Mouse (Mus musculus) midbrain, embryonic 11.5 days (tissue): ENCODE results near the gene Jmjd8. TPM values are rescaled to one million over a fixed set of nuclear protein-coding genes. Genes with fewer than 3 reads are reported as not detected.

Experiments
- ATAC-seq: fragments of 200-750 bp; cut with Nextera tagmentation; 2 replicates; pipeline ENCODE4 v1.8.0; 2017; ENCODE audit warnings: moderate TSS enrichment, moderate library complexity; ENCODE audit not compliant: low FRiP score
- DNase-seq: peaks from one replicate; pipeline ENCODE4 v3.0.0; 2015; ENCODE audit warnings: low spot score; ENCODE audit errors: missing footprints
- H3K27ac ChIP-seq: fragments of 300-500 bp; sonication (generic); 2 replicates; pipeline ENCODE4 v1.5.1; 2014; ENCODE audit warnings: low read depth, low read length
- H3K27me3 ChIP-seq: fragments of 300-500 bp; sonication (generic); 2 replicates; pipeline ENCODE4 v1.6.1; 2014; ENCODE audit warnings: mild to moderate bottlenecking, low read length, moderate library complexity, mixed read lengths; ENCODE audit not compliant: control insufficient read depth, insufficient read depth
- H3K36me3 ChIP-seq: fragments of 300-500 bp; sonication (generic); 2 replicates; pipeline ENCODE4 v1.6.1; 2014; ENCODE audit warnings: mild to moderate bottlenecking, low read length, moderate library complexity, mixed read lengths; ENCODE audit not compliant: control insufficient read depth, insufficient read depth
- H3K4me1 ChIP-seq: fragments of 300-500 bp; sonication (generic); 2 replicates; pipeline ENCODE4 v1.6.1; 2014; ENCODE audit warnings: low read length; ENCODE audit not compliant: control insufficient read depth, insufficient read depth
- H3K4me2 ChIP-seq: fragments of 300-500 bp; sonication (generic); 2 replicates; pipeline ENCODE4 v1.6.1; 2014; ENCODE audit warnings: mild to moderate bottlenecking, moderate library complexity
- H3K4me3 ChIP-seq: fragments of 300-500 bp; sonication (generic); 2 replicates; pipeline ENCODE4 v1.5.1; 2014; ENCODE audit warnings: low read depth, low read length
- H3K9ac ChIP-seq: fragments of 300-500 bp; sonication (generic); 2 replicates; pipeline ENCODE4 v1.6.1; 2014; ENCODE audit warnings: low read length
- H3K9me3 ChIP-seq: fragments of 300-500 bp; sonication (generic); 2 replicates; pipeline ENCODE4 v1.6.1; 2016; ENCODE audit warnings: low read length; ENCODE audit not compliant: control insufficient read depth
- WGBS: fragments of 180-500 bp; shearing (Covaris S2); extraction: QIAGEN DNeasy Blood & Tissue Kit; methylation state at CpG from one replicate; pipeline ENCODE4 v1.1.7; 2014; 5-methylcytosine and 5-hydroxymethylcytosine counted together
- polyA plus RNA-seq: library from polyadenylated mRNA; unstranded; fragments of >200 nt; fragmentation: Nextera tagmentation; extraction: Ambion mirVana; gene quantifications from 2 replicates; pipeline ENCODE4 v1.2.1, GENCODE M21; 2014

The Jmjd8 gene
- polyA plus RNA-seq, 1 experiment from 2014 or later: 54.1 TPM

GRCm38 (mm10) chr17:25840519-25840918 is 11.9 kb downstream of the Jmjd8 start:
- 92% methylated on average over 6 of the region's 6 CpGs for WGBS
- no peak overlapping the region for H3K9ac ChIP-seq
- H3K4me3 ChIP-seq: no peak overlapping the region
- ATAC-seq (no peak), DNase-seq (no peak)
- H3K27me3 ChIP-seq: no peaks in the 10 kb centered on the region
- peaks cover 27% of the 10 kb centered on the region for H3K36me3 ChIP-seq
- no peak overlapping the region for H3K4me2 ChIP-seq
- H3K4me1 ChIP-seq: peaks cover 30% of the 10 kb centered on the region
- H3K27ac ChIP-seq: no peak overlapping the region
- H3K9me3 ChIP-seq: no peaks in the 10 kb centered on the region

DNA sequence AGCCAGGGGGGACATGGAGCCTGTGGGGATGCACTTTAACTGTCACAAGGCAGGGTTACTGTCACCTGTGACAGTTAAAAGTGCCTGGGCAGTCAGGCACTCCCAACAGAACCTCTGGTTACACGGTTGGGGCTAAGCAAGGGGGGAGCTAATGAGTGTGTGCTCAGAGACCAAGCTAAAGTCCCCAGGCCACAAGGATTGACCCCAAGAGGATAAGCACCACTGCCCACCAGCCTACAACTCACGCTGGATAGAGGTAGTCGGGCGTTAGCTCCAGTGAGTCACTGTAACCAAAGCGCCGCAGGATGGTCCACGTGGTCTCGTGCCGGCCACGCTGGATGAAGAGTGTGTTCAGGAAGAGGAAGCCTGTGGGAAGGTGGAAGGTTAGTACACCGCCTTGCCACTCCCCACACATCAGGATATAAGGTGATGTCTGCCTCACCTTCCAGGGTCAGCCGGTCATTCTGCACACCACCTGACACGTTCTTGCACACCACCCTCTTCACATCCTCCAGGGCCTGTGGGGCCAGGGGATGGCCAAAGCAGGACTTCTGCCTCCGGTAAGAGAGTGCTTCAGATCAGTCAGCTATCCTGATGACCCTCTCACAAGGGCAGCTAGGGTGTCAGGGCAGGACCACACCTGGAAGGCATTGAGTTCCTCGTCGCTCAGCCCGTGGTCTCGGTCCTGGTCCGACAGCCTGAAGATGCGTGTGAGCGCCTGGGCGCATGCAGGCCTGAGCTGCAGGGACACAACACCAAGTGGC is 12.6 kb downstream of the Jmjd8 start, which contains the start of gene Gm20683:
TSS of gene Gm20683 (minus strand) at position 647 of the 764 bp plus-strand sequence.
- Histone ChIP-seq H3K4me2 (no peak within 1 kb of the TSS), H3K4me3 (no peak within 1 kb of the TSS), H3K4me1 (peaks cover 24% of the 10 kb centered on the region), H3K9me3 (no peaks in the 10 kb centered on the region), H3K27ac (no peak within 1 kb of the TSS), H3K36me3 (peaks cover 27% of the 10 kb centered on the region), H3K27me3 (no peaks in the 10 kb centered on the region), H3K9ac (no peak within 1 kb of the TSS)
- 95% methylated on average over 22 of the region's 22 CpGs for WGBS
- ATAC-seq (no peak), DNase-seq (no peak)

DNA sequence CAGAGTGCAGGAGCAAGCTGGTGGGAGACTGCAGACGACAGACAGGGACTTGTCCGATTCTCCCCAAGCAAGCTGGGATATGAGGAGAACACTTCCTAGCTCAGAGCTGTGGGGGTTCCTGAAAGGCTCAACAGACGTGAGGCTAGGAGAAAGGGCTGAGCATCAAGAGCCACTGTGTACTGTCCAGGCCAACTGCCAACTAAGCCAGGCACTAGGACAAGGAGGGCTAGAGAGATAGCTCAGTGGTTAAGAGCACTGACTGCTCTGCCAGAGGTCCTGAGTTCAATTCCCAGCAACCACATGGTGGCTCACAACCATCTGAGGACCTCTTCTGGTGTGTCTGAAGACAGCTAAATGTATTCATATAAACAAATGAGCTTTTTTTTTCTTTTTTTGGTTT is 13.8 kb downstream of the Jmjd8 start:
- ATAC-seq (no peak), DNase-seq (no peak)
- Histone ChIP-seq H3K4me1 (peaks cover 12% of the 10 kb centered on the region), H3K36me3 (peaks cover 27% of the 10 kb centered on the region), H3K4me2 (no peak overlapping the region), H3K4me3 (no peak overlapping the region), H3K27me3 (no peaks in the 10 kb centered on the region), H3K9ac (no peak overlapping the region), H3K27ac (no peak overlapping the region), H3K9me3 (no peaks in the 10 kb centered on the region)
- 85% methylated on average over 3 of the region's 3 CpGs for WGBS

DNA sequence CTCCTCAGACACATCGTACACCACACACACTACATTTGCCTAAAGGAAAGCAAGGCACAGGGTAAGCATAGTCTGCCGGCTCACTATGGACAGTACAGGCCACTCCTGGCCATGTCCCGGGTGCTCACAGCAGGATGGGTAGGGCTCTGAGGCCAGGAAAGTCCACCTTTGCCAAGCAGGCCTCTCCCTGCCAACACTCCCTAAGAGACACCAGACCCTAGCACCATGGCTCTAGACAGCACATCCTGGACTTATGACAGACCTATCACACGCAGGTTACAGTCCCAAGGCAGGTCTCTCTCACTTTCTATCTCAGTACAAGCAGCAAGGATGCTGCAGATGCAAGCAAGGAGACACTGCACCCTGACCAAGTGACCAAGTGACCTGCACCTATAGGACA is 14.5 kb downstream of the Jmjd8 start:
- Histone ChIP-seq H3K9me3 (no peaks in the 10 kb centered on the region), H3K36me3 (peaks cover 27% of the 10 kb centered on the region), H3K27me3 (no peaks in the 10 kb centered on the region), H3K27ac (no peak overlapping the region), H3K4me3 (peak overlapping the region; percentile 90; the same call in 1 of the 2 replicates), H3K9ac (peak overlapping the region; percentile 89; the same call in 1 of the 2 replicates), H3K4me2 (peak overlapping the region; percentile 94), H3K4me1 (peaks cover 8% of the 10 kb centered on the region)
- DNase-seq: no peak
- WGBS: 97% methylated on average over 4 of the region's 4 CpGs
- ATAC-seq: no peak

GRCm38 (mm10) chr17:25843636-25844395 is 15.1 kb downstream of the Jmjd8 start:
- Histone ChIP-seq H3K27me3 (no peaks in the 10 kb centered on the region), H3K4me3 (peak overlapping the region; percentile 90), H3K9ac (peak overlapping the region; percentile 89), H3K27ac (no peak overlapping the region; the same call in 1 of the 2 replicates), H3K4me2 (peak overlapping the region; percentile 94), H3K9me3 (no peaks in the 10 kb centered on the region), H3K36me3 (peaks cover 26% of the 10 kb centered on the region), H3K4me1 (peaks cover 8% of the 10 kb centered on the region)
- 5% methylated on average over 33 of the region's 38 CpGs for WGBS
- peak; percentile 45; the same call in 1 of the 2 replicates for ATAC-seq
- DNase-seq: no peak

GRCm38 (mm10) chr17:25844396-25844901 is 15.8 kb downstream of the Jmjd8 start, which contains the start of gene Rhot2:
Gene Rhot2, minus strand, starts transcription at chr17:25844851.
- Histone ChIP-seq H3K9me3 (no peaks in the 10 kb centered on the region), H3K9ac (peak within 1 kb of the TSS; percentile 89), H3K4me2 (peak within 1 kb of the TSS; percentile 94), H3K27ac (no peak within 1 kb of the TSS; the same call in 1 of the 2 replicates), H3K27me3 (no peaks in the 10 kb centered on the region), H3K36me3 (peaks cover 23% of the 10 kb centered on the region), H3K4me1 (peaks cover 8% of the 10 kb centered on the region), H3K4me3 (peak within 1 kb of the TSS; percentile 90)
- ATAC-seq (peak; percentile 96), DNase-seq (peak; percentile 99)
- 1% methylated on average over 21 of the region's 21 CpGs for WGBS

GRCm38 (mm10) chr17:25860229-25860628 is 31.6 kb downstream of the Jmjd8 start:
- H3K9me3 ChIP-seq: no peaks in the 10 kb centered on the region
- no peak for ATAC-seq
- no peaks in the 10 kb centered on the region for H3K27me3 ChIP-seq
- WGBS: 84% methylated on average over 6 of the region's 6 CpGs
- H3K36me3 ChIP-seq: no peaks in the 10 kb centered on the region
- DNase-seq: no peak
- H3K27ac ChIP-seq: no peak overlapping the region
- peak overlapping the region; percentile 84 for H3K9ac ChIP-seq
- H3K4me1 ChIP-seq: peaks cover 17% of the 10 kb centered on the region
- peak overlapping the region; percentile 86 for H3K4me2 ChIP-seq
- H3K4me3 ChIP-seq: peak overlapping the region; percentile 63

- Histone ChIP-seq H3K27ac (peak within 1 kb of the TSS; percentile 62), H3K9me3 (no peaks in the 10 kb centered on the region), H3K36me3 (no peaks in the 10 kb centered on the region), H3K27me3 (no peaks in the 10 kb centered on the region), H3K4me2 (peak within 1 kb of the TSS; percentile 86), H3K4me3 (peak within 1 kb of the TSS; percentile 63), H3K4me1 (peaks cover 17% of the 10 kb centered on the region), H3K9ac (peak within 1 kb of the TSS; percentile 84)
- DNase-seq (peak; percentile 98), ATAC-seq (peak; percentile 94)
- WGBS: 3% methylated on average over 65 of the region's 65 CpGs
Measured at GRCm38 (mm10) chr17:25860832-25861703, 32.4 kb downstream of the Jmjd8 start, which contains the start of gene Wdr90. Gene Wdr90, minus strand, starts transcription at chr17:25861501.
